Mouse (Mus musculus) limb, embryonic 12.5 days (tissue): Measurements from ENCODE around the gene Grm2. TPM values are rescaled to one million over a fixed set of nuclear protein-coding genes. Genes with fewer than 3 reads are reported as not detected.
A peak's percentile ranks its signal among the peaks of the same experiment; 100 is the strongest.

Experiments
- ATAC-seq: fragments of 200-750 bp; cut with Nextera tagmentation; 2 replicates; pipeline ENCODE4 v1.8.0; 2017; ENCODE audit warnings: low read depth, moderate TSS enrichment; ENCODE audit not compliant: insufficient number of reproducible peaks, insufficient read depth, low FRiP score, low TSS enrichment
- H3K27ac ChIP-seq: fragments of 300-500 bp; sonication (generic); 2 replicates; pipeline ENCODE4 v1.5.1; 2016; ENCODE audit warnings: mild to moderate bottlenecking, moderate library complexity
- H3K27me3 ChIP-seq: fragments of 300-500 bp; sonication (generic); 2 replicates; pipeline ENCODE4 v1.6.1; 2016; ENCODE audit warnings: mild to moderate bottlenecking, moderate library complexity
- H3K36me3 ChIP-seq: fragments of 300-500 bp; sonication (generic); 2 replicates; pipeline ENCODE4 v1.6.1; 2016; ENCODE audit warnings: mild to moderate bottlenecking, moderate library complexity
- H3K4me1 ChIP-seq: fragments of 300-500 bp; sonication (generic); replicated peaks from 2 replicates; pipeline ENCODE4 v1.6.1; 2016
- H3K4me2 ChIP-seq: fragments of 300-500 bp; sonication (generic); 2 replicates; pipeline ENCODE4 v1.6.1; 2016; ENCODE audit warnings: mild to moderate bottlenecking, moderate library complexity
- H3K4me3 ChIP-seq: fragments of 300-500 bp; sonication (generic); replicated peaks from 2 replicates; pipeline ENCODE4 v1.5.1; 2016; ENCODE audit warnings: mild to moderate bottlenecking
- H3K9ac ChIP-seq: fragments of 300-500 bp; sonication (generic); replicated peaks from 2 replicates; pipeline ENCODE4 v1.6.1; 2016; ENCODE audit warnings: mild to moderate bottlenecking, moderate library complexity
- H3K9me3 ChIP-seq: fragments of 300-500 bp; sonication (generic); 2 replicates; pipeline ENCODE4 v1.6.1; 2016; ENCODE audit warnings: mild to moderate bottlenecking, moderate library complexity
- WGBS: fragments of 180-500 bp; shearing (Covaris S2); methylation state at CpG from one replicate; pipeline ENCODE4 v1.1.7; 2016; 5-methylcytosine and 5-hydroxymethylcytosine counted together
- polyA plus RNA-seq: library from polyadenylated mRNA; unstranded; fragments of >200 nt; fragmentation: Nextera tagmentation; extraction: Ambion mirVana; gene quantifications from 2 replicates; pipeline ENCODE4 v1.2.1, GENCODE M21; 2016

Gene Grm2
- polyA plus RNA-seq, 1 experiment from 2014 or later, result not detected

GRCm38 (mm10) chr9:106676571-106676970, 20.7 kb upstream of the Grm2 start:
- Histone ChIP-seq H3K9me3 (no peaks in the 10 kb centered on the region), H3K4me3 (no peak overlapping the region), H3K36me3 (peaks cover 71% of the 10 kb centered on the region), H3K4me1 (no peaks in the 10 kb centered on the region), H3K27ac (no peak overlapping the region), H3K27me3 (no peaks in the 10 kb centered on the region), H3K9ac (no peak overlapping the region), H3K4me2 (no peak overlapping the region)
- ATAC-seq, result no peak
- 79% methylated on average over 4 of the region's 4 CpGs for WGBS

- no peaks in the 10 kb centered on the region for H3K4me1 ChIP-seq
- WGBS, result 67% methylated on average over 9 of the region's 9 CpGs
- peaks cover 71% of the 10 kb centered on the region for H3K36me3 ChIP-seq
- no peak overlapping the region for H3K9ac ChIP-seq
- H3K4me3 ChIP-seq, result no peak overlapping the region
- no peak overlapping the region for H3K27ac ChIP-seq
- no peaks in the 10 kb centered on the region for H3K27me3 ChIP-seq
- ATAC-seq, result no peak
- H3K9me3 ChIP-seq, result no peaks in the 10 kb centered on the region
- no peak overlapping the region for H3K4me2 ChIP-seq
These were observed 20.1 kb upstream of the Grm2 start for GRCm38 (mm10) chr9:106675965-106676364.

- H3K27me3 ChIP-seq, result no peaks in the 10 kb centered on the region
- no peak overlapping the region for H3K9ac ChIP-seq
- no peaks in the 10 kb centered on the region for H3K9me3 ChIP-seq
- H3K4me1 ChIP-seq, result no peaks in the 10 kb centered on the region
- no peak overlapping the region for H3K4me2 ChIP-seq
- peaks cover 71% of the 10 kb centered on the region for H3K36me3 ChIP-seq
- no peak overlapping the region for H3K4me3 ChIP-seq
- 0% methylated on average over 1 of the region's 1 CpGs for WGBS
- peak; percentile 66; the same call in 1 of the 2 replicates for ATAC-seq
- no peak overlapping the region for H3K27ac ChIP-seq
These were observed 19.6 kb upstream of the Grm2 start for GRCm38 (mm10) chr9:106675480-106675879.

GRCm38 (mm10) chr9:106673860-106674259, 18.0 kb upstream of the Grm2 start:
- 83% methylated on average over 2 of the region's 2 CpGs for WGBS
- Histone ChIP-seq H3K9me3 (no peaks in the 10 kb centered on the region), H3K36me3 (peaks cover 71% of the 10 kb centered on the region)

GRCm38 (mm10) chr9:106664856-106665255, 9.0 kb upstream of the Grm2 start:
- no peak overlapping the region for H3K4me3 ChIP-seq
- no peak overlapping the region for H3K4me2 ChIP-seq
- H3K9ac ChIP-seq, result no peak overlapping the region
- 74% methylated on average over 6 of the region's 6 CpGs for WGBS
- no peaks in the 10 kb centered on the region for H3K27me3 ChIP-seq
- no peaks in the 10 kb centered on the region for H3K4me1 ChIP-seq
- no peaks in the 10 kb centered on the region for H3K9me3 ChIP-seq
- H3K36me3 ChIP-seq, result peaks cover 87% of the 10 kb centered on the region
- ATAC-seq, result no peak
- no peak overlapping the region for H3K27ac ChIP-seq

More at GRCm38 (mm10) chr9:106673860-106674259, 18.0 kb upstream of the Grm2 start:
- Histone ChIP-seq H3K4me3 (no peak overlapping the region), H3K4me2 (no peak overlapping the region), H3K9ac (no peak overlapping the region), H3K27me3 (no peaks in the 10 kb centered on the region), H3K4me1 (no peaks in the 10 kb centered on the region), H3K27ac (no peak overlapping the region)
- no peak for ATAC-seq

GRCm38 (mm10) chr9:106664433-106664832, 8.6 kb upstream of the Grm2 start:
- Histone ChIP-seq H3K9me3 (no peaks in the 10 kb centered on the region), H3K4me1 (no peaks in the 10 kb centered on the region), H3K4me2 (no peak overlapping the region), H3K27me3 (no peaks in the 10 kb centered on the region), H3K4me3 (no peak overlapping the region), H3K9ac (no peak overlapping the region), H3K27ac (no peak overlapping the region), H3K36me3 (peaks cover 87% of the 10 kb centered on the region)
- no peak for ATAC-seq
- whole genome bisulfite sequencing, result 75% methylated on average over 3 of the region's 4 CpGs

GRCm38 (mm10) chr9:106663200-106663599, 7.3 kb upstream of the Grm2 start:
- H3K9ac ChIP-seq, result no peak overlapping the region
- H3K4me3 ChIP-seq, result no peak overlapping the region
- H3K9me3 ChIP-seq, result no peaks in the 10 kb centered on the region
- 75% methylated on average over 6 of the region's 6 CpGs for WGBS
- no peaks in the 10 kb centered on the region for H3K4me1 ChIP-seq
- no peak for ATAC-seq
- H3K27me3 ChIP-seq, result no peaks in the 10 kb centered on the region
- no peak overlapping the region for H3K27ac ChIP-seq
- peaks cover 87% of the 10 kb centered on the region for H3K36me3 ChIP-seq
- H3K4me2 ChIP-seq, result no peak overlapping the region

- no peak for ATAC-seq
- H3K27me3 ChIP-seq, result peaks cover 21% of the 10 kb centered on the region
- no peaks in the 10 kb centered on the region for H3K9me3 ChIP-seq
- peaks cover 8% of the 10 kb centered on the region for H3K4me1 ChIP-seq
- no peak overlapping the region for H3K9ac ChIP-seq
- no peak overlapping the region for H3K27ac ChIP-seq
- H3K4me2 ChIP-seq, result no peak overlapping the region
- peaks cover 65% of the 10 kb centered on the region for H3K36me3 ChIP-seq
- WGBS, result 93% methylated on average over 1 of the region's 1 CpGs
- no peak overlapping the region for H3K4me3 ChIP-seq
These were observed 4.1 kb upstream of the Grm2 start for GRCm38 (mm10) chr9:106659935-106660334.

- Histone ChIP-seq H3K9me3 (no peaks in the 10 kb centered on the region), H3K4me3 (no peak overlapping the region), H3K27ac (no peak overlapping the region), H3K4me1 (peaks cover 8% of the 10 kb centered on the region), H3K36me3 (peaks cover 60% of the 10 kb centered on the region), H3K9ac (no peak overlapping the region), H3K4me2 (no peak overlapping the region), H3K27me3 (peaks cover 26% of the 10 kb centered on the region)
- ATAC-seq, result no peak
- 77% methylated on average over 7 of the region's 7 CpGs for WGBS
These were observed 3.6 kb upstream of the Grm2 start for GRCm38 (mm10) chr9:106659441-106659840.

GRCm38 (mm10) chr9:106657592-106657991, 1.7 kb upstream of the Grm2 start:
- no peak for ATAC-seq
- WGBS, result 32% methylated on average over 5 of the region's 5 CpGs
- peaks cover 43% of the 10 kb centered on the region for H3K27me3 ChIP-seq
- peaks cover 8% of the 10 kb centered on the region for H3K4me1 ChIP-seq
- no peak overlapping the region for H3K4me2 ChIP-seq
- H3K4me3 ChIP-seq, result no peak overlapping the region
- H3K27ac ChIP-seq, result no peak overlapping the region
- H3K9me3 ChIP-seq, result no peaks in the 10 kb centered on the region
- peaks cover 48% of the 10 kb centered on the region for H3K36me3 ChIP-seq
- H3K9ac ChIP-seq, result no peak overlapping the region

- Histone ChIP-seq H3K4me3 (no peak overlapping the region), H3K9ac (no peak overlapping the region), H3K4me1 (peaks cover 8% of the 10 kb centered on the region), H3K36me3 (peaks cover 40% of the 10 kb centered on the region), H3K9me3 (no peaks in the 10 kb centered on the region), H3K4me2 (no peak overlapping the region), H3K27ac (no peak overlapping the region), H3K27me3 (peaks cover 49% of the 10 kb centered on the region)
- 49% methylated on average over 5 of the region's 5 CpGs for WGBS
- ATAC-seq, result no peak
These were observed 938 bp upstream of the Grm2 start for GRCm38 (mm10) chr9:106656820-106657219.

GRCm38 (mm10) chr9:106652720-106653119, 3.2 kb downstream of the Grm2 start:
- Histone ChIP-seq H3K27ac (no peak overlapping the region), H3K4me1 (peaks cover 8% of the 10 kb centered on the region), H3K4me2 (no peak overlapping the region), H3K4me3 (no peak overlapping the region), H3K9ac (no peak overlapping the region), H3K27me3 (peaks cover 54% of the 10 kb centered on the region), H3K9me3 (no peaks in the 10 kb centered on the region), H3K36me3 (no peaks in the 10 kb centered on the region)
- 55% methylated on average over 1 of the region's 1 CpGs for WGBS
- no peak for ATAC-seq
